In genomic region chr14:122384447-122385237, GRCm38 (mm10) we compare ENCODE assay signal across 11 mouse cellular contexts.
A peak's percentile ranks its signal among the peaks of the same experiment; 100 is the strongest.
DNase-seq lines count a peak whose midpoint lies in the region; ATAC-seq and TF ChIP-seq lines count a peak whose summit lies in the region.
"Had no signal": no experiment of that assay in that cellular context is flagged by ENCODE, and none has a peak within 500 bp of the region (broad histone marks: within the 10 kb centered on the region; RNA-seq: fewer than 3 reads in every experiment).

No protein-coding gene starts in this region.

- H3K4me2 ChIP-seq in kidney, embryonic 16.5 days (replicated peaks; ENCODE audit: low read depth, low read length), result peak overlapping the region; percentile 24; the same call in 1 of the 2 replicates
- H3K4me2 ChIP-seq in limb, embryonic 12.5 days, result peak overlapping the region; percentile 35
- H3K4me2 ChIP-seq: heart, embryonic 11.5 days; lung, embryonic 14.5 days had no signal

- no peaks in the 10 kb centered on the region for H3K36me3 ChIP-seq in kidney, embryonic 16.5 days (ENCODE audit: insufficient read depth, low read length)
- no peaks in the 10 kb centered on the region for H3K36me3 ChIP-seq in kidney, adult 2 months (ENCODE audit: control insufficient read depth, insufficient read depth, low read length)
- H3K36me3 ChIP-seq in limb, embryonic 12.5 days, result no peaks in the 10 kb centered on the region

- no peak overlapping the region for H3K4me3 ChIP-seq in kidney, embryonic 16.5 days (ENCODE audit: low read length)
- no peak overlapping the region for H3K4me3 ChIP-seq in kidney, adult 2 months (ENCODE audit: insufficient read depth, low read depth, low read length)
- H3K4me3 ChIP-seq in limb, embryonic 12.5 days (replicated peaks), result no peak overlapping the region

- H3K27ac ChIP-seq in kidney, embryonic 16.5 days (ENCODE audit: low read length), result no peak overlapping the region
- H3K27ac ChIP-seq in kidney, adult 2 months (ENCODE audit: insufficient read depth, low read depth, low read length), result no peak overlapping the region
- no peak overlapping the region for H3K27ac ChIP-seq in limb, embryonic 12.5 days

- no peak overlapping the region for H3K9ac ChIP-seq in kidney, embryonic 16.5 days (replicated peaks; ENCODE audit: low read length)
- no peak overlapping the region for H3K9ac ChIP-seq in limb, embryonic 12.5 days (replicated peaks)
- H3K9ac ChIP-seq: lung, embryonic 14.5 days had no signal

- no peaks in the 10 kb centered on the region for H3K4me1 ChIP-seq in kidney, embryonic 16.5 days (ENCODE audit: insufficient read depth, low read length)
- no peaks in the 10 kb centered on the region for H3K4me1 ChIP-seq in kidney, adult 2 months (ENCODE audit: control insufficient read depth, insufficient read depth, low read length)
- peaks cover 33% of the 10 kb centered on the region; the same call in 1 of the 2 replicates for H3K4me1 ChIP-seq in limb, embryonic 12.5 days (replicated peaks)

- 38% methylated on average over 21 of the region's 21 CpGs for WGBS in kidney, embryonic 16.5 days
- 64% methylated on average over 21 of the region's 21 CpGs for WGBS in kidney, adult 2 months
- 24% methylated on average over 21 of the region's 21 CpGs for WGBS in limb, embryonic 12.5 days

- H3K9me3 ChIP-seq in kidney, embryonic 16.5 days (ENCODE audit: low read length), result no peaks in the 10 kb centered on the region
- H3K9me3 ChIP-seq in limb, embryonic 12.5 days, result no peaks in the 10 kb centered on the region

- H3K27me3 ChIP-seq in kidney, embryonic 16.5 days (ENCODE audit: insufficient read depth, low read length), result peaks cover 13% of the 10 kb centered on the region
- no peaks in the 10 kb centered on the region for H3K27me3 ChIP-seq in kidney, adult 2 months (replicated peaks; ENCODE audit: control insufficient read depth, insufficient read depth, low read length)
- H3K27me3 ChIP-seq in limb, embryonic 12.5 days, result peaks cover 34% of the 10 kb centered on the region

- TF ChIP-seq POLR2A in kidney, adult 2 months (IDR thresholded peaks at IDR 0.05; ENCODE audit: low read depth, low read length), result no peak
- no peak for TF ChIP-seq POLR2A in brain, embryonic 14.5 days (IDR thresholded peaks at IDR 0.05; ENCODE audit: borderline replicate concordance, extremely low read depth, insufficient read depth, insufficient read length, poor library complexity, severe bottlenecking)

- DNase-seq in kidney, adult 2 months, result no peak
- peak; percentile 87 for DNase-seq in brain, embryonic 14.5 days (ENCODE audit: low read depth)
- peak; percentile 48 to 75 for DNase-seq in cerebellum, postnatal 36 days
- no peak for DNase-seq in c-Kit-positive CD71-positive TER-119-positive erythroid progenitor cells, embryonic 14.5 days (ENCODE audit: low spot score)
- DNase-seq in adrenal gland, adult 18-20 months (ENCODE audit: low spot score in 2 of 2), result no peak
- DNase-seq in heart, adult 8-10 months (ENCODE audit: low spot score), result no peak
- DNase-seq: lung, embryonic 14.5 days; thymus, adult 18-20 months had no signal

- no peak for ATAC-seq in kidney, embryonic 16.5 days (ENCODE audit: low FRiP score, low TSS enrichment)
- ATAC-seq in limb, embryonic 12.5 days (ENCODE audit: insufficient number of reproducible peaks, insufficient read depth, low FRiP score, low TSS enrichment, low read depth), result no peak

- TF ChIP-seq CTCF in kidney, adult 2 months (conservative IDR thresholded peaks at IDR 0.05; ENCODE audit: insufficient read depth, insufficient read length, low read depth, low read length), result no peak
- no peak for TF ChIP-seq CTCF in brain, embryonic 14.5 days (IDR thresholded peaks at IDR 0.05; ENCODE audit: borderline replicate concordance, extremely low read depth, insufficient read depth, insufficient read length)

Comparison
In these comparisons a context has a peak if more than half of its experiments do, and no peak if none do; other contexts are left out.
1. DNase-seq: peak in brain, embryonic 14.5 days (single experiment) and cerebellum, postnatal 36 days (2 of 2); none in kidney, adult 2 months (single experiment), c-Kit-positive CD71-positive TER-119-positive erythroid progenitor cells, embryonic 14.5 days (single experiment), adrenal gland, adult 18-20 months (0 of 2) and heart, adult 8-10 months (single experiment).